Mouse (Mus musculus) midbrain, embryonic 13.5 days (tissue): ENCODE measurements around the gene Ugt1a8. TPM values are rescaled to one million over a fixed set of nuclear protein-coding genes. Genes with fewer than 3 reads are reported as not detected.
"Not testable (repeated sequence)": the region's sequence is repeated elsewhere in the genome, so short reads cannot be mapped to it uniquely, and the experiment has no call there.

Experiments used
- ATAC-seq: fragments of 200-750 bp; cut with Nextera tagmentation; 2 replicates; pipeline ENCODE4 v1.8.0; 2017; ENCODE audit warnings: mild to moderate bottlenecking, moderate TSS enrichment, moderate library complexity
- H3K27ac ChIP-seq: fragments of 300-500 bp; sonication (generic); 2 replicates; pipeline ENCODE4 v1.5.1; 2015; ENCODE audit warnings: inconsistent platforms, mild to moderate bottlenecking, moderate library complexity
- H3K27me3 ChIP-seq: fragments of 300-500 bp; sonication (generic); 2 replicates; pipeline ENCODE4 v1.6.1; 2015; ENCODE audit warnings: mild to moderate bottlenecking, inconsistent platforms
- H3K36me3 ChIP-seq: fragments of 300-500 bp; sonication (generic); 2 replicates; pipeline ENCODE4 v1.6.1; 2015; ENCODE audit warnings: mild to moderate bottlenecking, inconsistent platforms
- H3K4me1 ChIP-seq: fragments of 300-500 bp; sonication (generic); replicated peaks from 2 replicates; pipeline ENCODE4 v1.6.1; 2015; ENCODE audit warnings: inconsistent platforms
- H3K4me2 ChIP-seq: fragments of 300-500 bp; sonication (generic); replicated peaks from 2 replicates; pipeline ENCODE4 v1.6.1; 2015; ENCODE audit warnings: moderate library complexity, mild to moderate bottlenecking, inconsistent platforms
- H3K4me3 ChIP-seq: fragments of 300-500 bp; sonication (generic); replicated peaks from 2 replicates; pipeline ENCODE4 v1.5.1; 2015; ENCODE audit warnings: mild to moderate bottlenecking, inconsistent platforms
- H3K9ac ChIP-seq: fragments of 300-500 bp; sonication (generic); replicated peaks from 2 replicates; pipeline ENCODE4 v1.6.1; 2015; ENCODE audit warnings: mild to moderate bottlenecking, inconsistent platforms
- H3K9me3 ChIP-seq: fragments of 300-500 bp; sonication (generic); 2 replicates; pipeline ENCODE4 v1.6.1; 2016; ENCODE audit warnings: mild to moderate bottlenecking, inconsistent platforms
- WGBS: fragments of 180-500 bp; shearing (Covaris S2); methylation state at CpG from one replicate; pipeline ENCODE4 v1.1.7; 2015; 5-methylcytosine and 5-hydroxymethylcytosine counted together
- polyA plus RNA-seq: library from polyadenylated mRNA; unstranded; fragments of >200 nt; fragmentation: Nextera tagmentation; extraction: Ambion mirVana; gene quantifications from 2 replicates; pipeline ENCODE4 v1.2.1, GENCODE M21; 2015

Ugt1a8 gene
- polyA plus RNA-seq, 1 experiment from 2014 or later = not detected

- no peaks in the 10 kb centered on the region for H3K27me3 ChIP-seq
- no peaks in the 10 kb centered on the region for H3K36me3 ChIP-seq
- WGBS = 74% methylated on average over 9 of the region's 9 CpGs
- no peak for ATAC-seq
- H3K27ac ChIP-seq = no peak overlapping the region
- peaks cover 47% of the 10 kb centered on the region for H3K9me3 ChIP-seq
- H3K4me2 ChIP-seq = no peak overlapping the region
- no peaks in the 10 kb centered on the region for H3K4me1 ChIP-seq
- no peak overlapping the region for H3K4me3 ChIP-seq
- no peak overlapping the region for H3K9ac ChIP-seq
Measured at GRCm38 (mm10) chr1:88218051-88218450, 130.4 kb downstream of the Ugt1a8 start.

- no peak overlapping the region for H3K27ac ChIP-seq
- no peak overlapping the region for H3K4me2 ChIP-seq
- H3K36me3 ChIP-seq = no peaks in the 10 kb centered on the region
- peaks cover 41% of the 10 kb centered on the region for H3K9me3 ChIP-seq
- WGBS = 52% methylated on average over 4 of the region's 4 CpGs
- H3K4me3 ChIP-seq = no peak overlapping the region
- H3K27me3 ChIP-seq = no peaks in the 10 kb centered on the region
- ATAC-seq = no peak
- no peak overlapping the region for H3K9ac ChIP-seq
- H3K4me1 ChIP-seq = no peaks in the 10 kb centered on the region
Measured at GRCm38 (mm10) chr1:88218591-88218990, 131.0 kb downstream of the Ugt1a8 start.

GRCm38 (mm10) chr1:88219054-88219453 lies 131.4 kb downstream of the Ugt1a8 start:
- no peaks in the 10 kb centered on the region for H3K36me3 ChIP-seq
- no peak for ATAC-seq
- H3K9me3 ChIP-seq = peaks cover 37% of the 10 kb centered on the region
- WGBS = 26% methylated on average over 1 of the region's 1 CpGs
- H3K27ac ChIP-seq = no peak overlapping the region
- H3K4me2 ChIP-seq = no peak overlapping the region
- no peak overlapping the region for H3K4me3 ChIP-seq
- no peaks in the 10 kb centered on the region for H3K27me3 ChIP-seq
- H3K9ac ChIP-seq = no peak overlapping the region
- no peaks in the 10 kb centered on the region for H3K4me1 ChIP-seq

- Histone ChIP-seq H3K4me3 (no peak overlapping the region), H3K4me2 (no peak overlapping the region), H3K4me1 (no peaks in the 10 kb centered on the region), H3K9ac (no peak overlapping the region), H3K9me3 (peaks cover 27% of the 10 kb centered on the region), H3K36me3 (no peaks in the 10 kb centered on the region), H3K27ac (no peak overlapping the region), H3K27me3 (no peaks in the 10 kb centered on the region)
- ATAC-seq = no peak
Measured at GRCm38 (mm10) chr1:88220336-88220735, 132.7 kb downstream of the Ugt1a8 start.

GRCm38 (mm10) chr1:88222216-88222615 lies 134.6 kb downstream of the Ugt1a8 start:
- H3K4me1 ChIP-seq = no peaks in the 10 kb centered on the region
- ATAC-seq = no peak
- H3K27me3 ChIP-seq = no peaks in the 10 kb centered on the region
- peaks cover 29% of the 10 kb centered on the region for H3K9me3 ChIP-seq
- no peaks in the 10 kb centered on the region for H3K36me3 ChIP-seq
- H3K27ac ChIP-seq = no peak overlapping the region
- H3K4me2 ChIP-seq = no peak overlapping the region
- H3K9ac ChIP-seq = no peak overlapping the region
- WGBS = 54% methylated on average over 2 of the region's 2 CpGs
- no peak overlapping the region for H3K4me3 ChIP-seq

- H3K4me1 ChIP-seq, H3K27me3 ChIP-seq, H3K4me2 ChIP-seq, ATAC-seq, H3K36me3 ChIP-seq, H3K27ac ChIP-seq, H3K9ac ChIP-seq, H3K4me3 ChIP-seq: not testable (repeated sequence)
- H3K9me3 ChIP-seq = peaks cover 32% of the 10 kb centered on the region
Measured at GRCm38 (mm10) chr1:88223011-88223515, 135.4 kb downstream of the Ugt1a8 start.

GRCm38 (mm10) chr1:88223591-88223990 lies 136.0 kb downstream of the Ugt1a8 start:
- no peak overlapping the region for H3K9ac ChIP-seq
- 55% methylated on average over 1 of the region's 1 CpGs for WGBS
- peaks cover 38% of the 10 kb centered on the region for H3K9me3 ChIP-seq
- no peak overlapping the region for H3K4me2 ChIP-seq
- H3K4me3 ChIP-seq = no peak overlapping the region
- no peaks in the 10 kb centered on the region for H3K27me3 ChIP-seq
- no peak for ATAC-seq
- H3K4me1 ChIP-seq = no peaks in the 10 kb centered on the region
- H3K27ac ChIP-seq = no peak overlapping the region
- no peaks in the 10 kb centered on the region for H3K36me3 ChIP-seq

GRCm38 (mm10) chr1:88224029-88224776 lies 136.6 kb downstream of the Ugt1a8 start:
- WGBS = 68% methylated on average over 2 of the region's 2 CpGs
- Histone ChIP-seq H3K4me3 (no peak overlapping the region), H3K9me3 (peaks cover 44% of the 10 kb centered on the region), H3K27me3 (no peaks in the 10 kb centered on the region), H3K27ac (no peak overlapping the region), H3K9ac (no peak overlapping the region), H3K4me2 (no peak overlapping the region), H3K36me3 (no peaks in the 10 kb centered on the region), H3K4me1 (no peaks in the 10 kb centered on the region)
- ATAC-seq = no peak

- not testable (repeated sequence) for ATAC-seq, H3K9ac ChIP-seq, H3K36me3 ChIP-seq, H3K4me3 ChIP-seq, H3K4me1 ChIP-seq, H3K27ac ChIP-seq, H3K4me2 ChIP-seq, H3K27me3 ChIP-seq
- WGBS = 39% methylated on average over 2 of the region's 2 CpGs
- peaks cover 55% of the 10 kb centered on the region for H3K9me3 ChIP-seq
Measured at GRCm38 (mm10) chr1:88225301-88225700, 137.7 kb downstream of the Ugt1a8 start.

GRCm38 (mm10) chr1:88225741-88226140 lies 138.1 kb downstream of the Ugt1a8 start:
- H3K9me3 ChIP-seq = peaks cover 59% of the 10 kb centered on the region
- H3K4me2 ChIP-seq = no peak overlapping the region
- no peak overlapping the region for H3K4me3 ChIP-seq
- no peaks in the 10 kb centered on the region for H3K36me3 ChIP-seq
- no peak overlapping the region for H3K9ac ChIP-seq
- no peak overlapping the region for H3K27ac ChIP-seq
- no peak for ATAC-seq
- H3K4me1 ChIP-seq = no peaks in the 10 kb centered on the region
- no peaks in the 10 kb centered on the region for H3K27me3 ChIP-seq

- no peak for ATAC-seq
- WGBS = 51% methylated on average over 5 of the region's 5 CpGs
- Histone ChIP-seq H3K4me2 (no peak within 1 kb of the TSS), H3K36me3 (no peaks in the 10 kb centered on the region), H3K4me1 (no peaks in the 10 kb centered on the region), H3K4me3 (no peak within 1 kb of the TSS), H3K27ac (no peak within 1 kb of the TSS), H3K9me3 (peaks cover 70% of the 10 kb centered on the region), H3K9ac (no peak within 1 kb of the TSS), H3K27me3 (no peaks in the 10 kb centered on the region)
Measured at GRCm38 (mm10) chr1:88226670-88227379, 139.2 kb downstream of the Ugt1a8 start, which contains the start of gene Mroh2a. TSS of gene Mroh2a (plus strand) at chr1:88226986.

- ATAC-seq = no peak
- no peak overlapping the region for H3K27ac ChIP-seq
- WGBS = 53% methylated on average over 2 of the region's 2 CpGs
- H3K4me1 ChIP-seq = no peaks in the 10 kb centered on the region
- H3K4me3 ChIP-seq = no peak overlapping the region
- no peak overlapping the region for H3K4me2 ChIP-seq
- H3K27me3 ChIP-seq = no peaks in the 10 kb centered on the region
- H3K9ac ChIP-seq = no peak overlapping the region
- peaks cover 73% of the 10 kb centered on the region for H3K9me3 ChIP-seq
- no peaks in the 10 kb centered on the region for H3K36me3 ChIP-seq
Measured at GRCm38 (mm10) chr1:88227482-88227881, 139.9 kb downstream of the Ugt1a8 start.
